Mouse (Mus musculus): ENCODE results near the gene Six5.

GRCm38 (mm10) chr7:19107436-19107835, 13.0 kb downstream of the Six5 start:
- TF ChIP-seq CTCF (IDR thresholded peaks at IDR 0.05; ENCODE audit: insufficient read depth, low read length): no peak
- TF ChIP-seq POLR2A (IDR thresholded peaks at IDR 0.05; ENCODE audit: borderline replicate concordance, extremely low read depth, low read depth, low read length): no peak

Data from lung, adult 2 months (tissue).